Mouse (Mus musculus) liver, embryonic 14.5 days (tissue): ENCODE data around the gene Insrr. TPM values are rescaled to one million over a fixed set of nuclear protein-coding genes. Genes with fewer than 3 reads are reported as not detected.

Source experiments
- ATAC-seq: fragments of 200-750 bp; cut with Nextera tagmentation; 2 replicates; pipeline ENCODE4 v1.8.0; 2017; ENCODE audit warnings: moderate number of reproducible peaks, mild to moderate bottlenecking, moderate library complexity; ENCODE audit not compliant: insufficient read depth
- DNase-seq, 3 experiments: peaks; one replicate each; pipeline ENCODE4 v3.0.0-alpha.2; 2012 to 2013; ENCODE audit warnings: low read depth in 3 of 3, low spot score in 3 of 3
- H3K27ac ChIP-seq: fragments of 300-500 bp; sonication (generic); 2 replicates; pipeline ENCODE4 v1.5.1; 2014; ENCODE audit warnings: moderate library complexity, mild to moderate bottlenecking, control low read depth, inconsistent platforms
- H3K27me3 ChIP-seq: fragments of 300-500 bp; sonication (generic); 2 replicates; pipeline ENCODE4 v1.6.1; 2014; ENCODE audit warnings: mild to moderate bottlenecking, low read length, moderate library complexity; ENCODE audit not compliant: control insufficient read depth, insufficient read depth
- H3K36me3 ChIP-seq: fragments of 300-500 bp; sonication (generic); replicated peaks from 2 replicates; pipeline ENCODE4 v1.6.1; 2014; ENCODE audit warnings: low read depth; ENCODE audit not compliant: control insufficient read depth, insufficient read depth
- H3K4me1 ChIP-seq, 2 experiments: fragments of 200-500 bp in 1 of 2; fragments of 300-500 bp in 1 of 2; sonication (generic) in 1 of 2; replicated peaks; 2 replicates each; pipeline ENCODE4 v1.6.1; 2012 to 2014; ENCODE audit warnings: antibody characterized with exemption in 1 of 2, inconsistent platforms in 1 of 2, low read length in 1 of 2; ENCODE audit not compliant: control insufficient read depth in 2 of 2, insufficient read depth in 2 of 2
- H3K4me2 ChIP-seq: fragments of 300-500 bp; sonication (generic); 2 replicates; pipeline ENCODE4 v1.6.1; 2014; ENCODE audit warnings: low read depth, mild to moderate bottlenecking, control low read depth, moderate library complexity
- H3K4me3 ChIP-seq, 2 experiments: fragments of 200-500 bp in 1 of 2; fragments of 300-500 bp in 1 of 2; sonication (generic) in 1 of 2; 2 replicates each; pipeline ENCODE4 v1.5.1; 2012 to 2014; ENCODE audit warnings: low read depth in 2 of 2, low read length in 2 of 2, mild to moderate bottlenecking in 2 of 2, control low read depth in 1 of 2, inconsistent platforms in 1 of 2, moderate library complexity in 1 of 2; ENCODE audit not compliant: insufficient read depth in 1 of 2
- H3K9ac ChIP-seq: fragments of 300-500 bp; sonication (generic); replicated peaks from 2 replicates; pipeline ENCODE4 v1.6.1; 2014; ENCODE audit warnings: mild to moderate bottlenecking, control low read depth, moderate library complexity
- H3K9me3 ChIP-seq: fragments of 300-500 bp; sonication (generic); 2 replicates; pipeline ENCODE4 v1.6.1; 2016; ENCODE audit warnings: low read length, mixed read lengths; ENCODE audit not compliant: control insufficient read depth
- CTCF ChIP-seq: IDR thresholded peaks from 2 replicates; pipeline ENCODE4 v1.5.1; 2016; ENCODE audit warnings: antibody characterized with exemption, low read depth, control low read depth
- EP300 ChIP-seq: IDR thresholded peaks from 2 replicates; pipeline ENCODE4 v1.6.1; 2016; ENCODE audit warnings: antibody characterized with exemption, low read depth
- WGBS: fragments of 180-500 bp; shearing (Covaris S2); extraction: QIAGEN DNeasy Blood & Tissue Kit; methylation state at CpG from one replicate; pipeline ENCODE4 v1.1.7; 2014; ENCODE audit not compliant: insufficient replicate concordance; 5-methylcytosine and 5-hydroxymethylcytosine counted together
- polyA plus RNA-seq, 2 experiments: library from polyadenylated mRNA; depleted of rRNA in 1 of 2; stranded (reverse) in 1 of 2; unstranded in 1 of 2; fragments of >200 nt; fragmentation: Nextera tagmentation in 1 of 2; extraction: Ambion mirVana in 1 of 2; gene quantifications; 2 replicates each; pipeline versions ENCODE4 v1.2.1 to v1.2.3; 2012 to 2014

Insrr gene
- polyA plus RNA-seq, 2 experiments: 0.02 TPM; not detected in 1

GRCm38 (mm10) chr3:87766284-87766667 lies 30.5 kb upstream of the Insrr start:
- Histone ChIP-seq H3K27ac (no peak overlapping the region), H3K36me3 (no peaks in the 10 kb centered on the region), H3K4me2 (no peak overlapping the region), H3K27me3 (no peaks in the 10 kb centered on the region; the same call in none of the 2 replicates), H3K9ac (no peak overlapping the region), H3K4me3 (no peak overlapping the region), H3K4me1 (no peaks in the 10 kb centered on the region; a peak in 1 of 4 replicates), H3K9me3 (no peaks in the 10 kb centered on the region)
- no peak for DNase-seq
- no peak for ATAC-seq
- 59% methylated on average over 3 of the region's 3 CpGs for WGBS
- TF ChIP-seq EP300 (no peak), CTCF (no peak)

- Histone ChIP-seq H3K4me2 (peak overlapping the region; percentile 32), H3K27ac (no peak overlapping the region), H3K4me3 (peak overlapping the region; percentile 20 to 51; a peak in 3 of 4 replicates), H3K9ac (no peak overlapping the region), H3K27me3 (no peaks in the 10 kb centered on the region; the same call in none of the 2 replicates), H3K36me3 (no peaks in the 10 kb centered on the region), H3K4me1 (peaks cover 0 to 2% of the 10 kb centered on the region in 2 experiments; a peak in 1 of 4 replicates), H3K9me3 (no peaks in the 10 kb centered on the region)
- TF ChIP-seq EP300 (no peak), CTCF (no peak)
- 55% methylated on average over 8 of the region's 8 CpGs for WGBS
- DNase-seq (no peak), ATAC-seq (no peak)
Measured at GRCm38 (mm10) chr3:87767764-87768163, 29.0 kb upstream of the Insrr start.

GRCm38 (mm10) chr3:87768431-87768830 lies 28.3 kb upstream of the Insrr start:
- no peaks in the 10 kb centered on the region for H3K9me3 ChIP-seq
- no peak for ATAC-seq
- H3K4me2 ChIP-seq: peak overlapping the region; percentile 37
- WGBS: 22% methylated on average over 6 of the region's 6 CpGs
- peak overlapping the region; percentile 37 to 51 for H3K4me3 ChIP-seq
- TF ChIP-seq EP300 (no peak), CTCF (no peak)
- DNase-seq: no peak
- no peak overlapping the region for H3K9ac ChIP-seq
- H3K36me3 ChIP-seq: no peaks in the 10 kb centered on the region
- no peak overlapping the region for H3K27ac ChIP-seq
- H3K4me1 ChIP-seq: peaks cover 0 to 2% of the 10 kb centered on the region in 2 experiments; a peak in 2 of 4 replicates
- no peaks in the 10 kb centered on the region; the same call in none of the 2 replicates for H3K27me3 ChIP-seq

GRCm38 (mm10) chr3:87768844-87769243 lies 27.9 kb upstream of the Insrr start:
- H3K4me1 ChIP-seq: peaks cover 0 to 4% of the 10 kb centered on the region in 2 experiments; a peak in 2 of 4 replicates
- H3K9ac ChIP-seq: no peak overlapping the region
- H3K9me3 ChIP-seq: no peaks in the 10 kb centered on the region
- peak in 2 of 3 experiments; percentile 26 to 43 for DNase-seq
- H3K36me3 ChIP-seq: no peaks in the 10 kb centered on the region
- H3K4me3 ChIP-seq: peak overlapping the region; percentile 37 to 51
- peak overlapping the region; percentile 37 for H3K4me2 ChIP-seq
- peak; percentile 40; the same call in 1 of the 2 replicates for ATAC-seq
- H3K27ac ChIP-seq: no peak overlapping the region
- TF ChIP-seq EP300: no peak
- TF ChIP-seq CTCF: peak; percentile 82
- under 1% methylated on average over 37 of the region's 37 CpGs for WGBS
- no peaks in the 10 kb centered on the region; the same call in none of the 2 replicates for H3K27me3 ChIP-seq

DNA sequence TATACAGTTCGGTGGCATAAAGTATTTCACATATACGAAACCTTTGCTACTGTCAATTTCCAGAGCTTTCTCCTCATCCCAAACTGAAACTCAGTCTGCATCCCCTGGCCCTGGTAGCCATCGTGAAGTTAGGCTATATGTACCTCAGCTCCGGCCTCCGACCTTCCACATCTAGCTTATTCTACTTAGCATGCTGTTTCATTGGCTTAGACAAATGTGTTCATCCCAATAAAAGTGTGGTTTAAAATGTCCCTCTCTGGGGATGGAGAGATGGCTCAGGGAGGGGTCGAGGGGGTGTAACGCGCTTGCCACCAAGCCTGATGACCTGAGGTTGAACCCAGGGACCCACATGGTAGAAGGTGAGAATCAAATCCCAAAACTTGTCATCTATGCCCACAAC lies 27.2 kb upstream of the Insrr start:
- Histone ChIP-seq H3K4me3 (no peak overlapping the region), H3K4me2 (no peak overlapping the region), H3K4me1 (peaks cover 0 to 4% of the 10 kb centered on the region in 2 experiments; a peak in 2 of 4 replicates), H3K27me3 (no peaks in the 10 kb centered on the region; the same call in none of the 2 replicates), H3K9me3 (no peaks in the 10 kb centered on the region), H3K27ac (no peak overlapping the region), H3K36me3 (no peaks in the 10 kb centered on the region), H3K9ac (no peak overlapping the region)
- DNase-seq: no peak
- no peak for ATAC-seq
- 56% methylated on average over 8 of the region's 8 CpGs for WGBS
- TF ChIP-seq CTCF (no peak), EP300 (no peak)
